Mouse (Mus musculus): ENCODE measurements around the gene Lonrf3. TPM values are rescaled to one million over a fixed set of nuclear protein-coding genes. Genes with fewer than 3 reads are reported as not detected.

Gene Lonrf3
- polyA plus RNA-seq, 1 experiment, result 1.8 TPM

DNA sequence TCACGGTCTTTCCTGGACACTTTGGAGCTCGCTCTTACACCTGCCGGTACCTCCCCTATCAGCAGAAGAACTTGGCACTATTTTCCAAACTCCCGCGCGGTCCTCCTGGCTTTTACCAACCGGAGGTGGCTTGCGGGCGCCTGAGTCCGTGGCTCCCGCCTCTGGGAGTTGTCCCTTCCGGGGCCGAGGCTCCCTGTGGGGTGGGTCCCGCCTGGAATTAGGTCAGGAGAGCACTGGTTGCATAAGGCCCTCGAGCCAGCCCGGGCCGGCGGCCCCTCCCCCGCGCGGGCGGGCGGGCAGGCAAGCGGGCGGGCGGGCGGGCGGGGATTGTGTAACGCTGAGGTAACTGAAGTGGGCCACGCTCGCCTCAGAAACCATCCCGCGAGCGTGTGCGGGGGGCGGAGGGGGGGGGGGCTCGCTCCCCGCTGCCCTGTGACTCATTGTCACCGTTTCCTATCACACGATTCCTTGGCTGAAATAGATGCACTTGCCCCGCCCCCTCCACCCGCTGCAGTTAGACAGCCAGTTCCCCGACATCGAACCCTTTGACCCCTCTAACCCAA is 1.8 kb downstream of the Lonrf3 start:
- peak overlapping the region; percentile 21 for H3K4me3 ChIP-seq (ENCODE audit: insufficient read depth, poor library complexity, severe bottlenecking)
- H3K79me3 ChIP-seq (ENCODE audit: low read depth), result no peaks in the 10 kb centered on the region
- H3K36me3 ChIP-seq (ENCODE audit: control insufficient read depth, insufficient read depth), result no peaks in the 10 kb centered on the region
- H3ac ChIP-seq (ENCODE audit: control insufficient read depth, insufficient read length, low read depth), result peak overlapping the region; percentile 8
- no peaks in the 10 kb centered on the region for H3K79me2 ChIP-seq (ENCODE audit: control insufficient read depth, insufficient read depth)
- H3K27me3 ChIP-seq (ENCODE audit: control insufficient read depth, insufficient read depth, insufficient read length), result no peaks in the 10 kb centered on the region
- TF ChIP-seq USF1 (IDR thresholded peaks at IDR 0.05; ENCODE audit: low read depth) (no peak), FOSL1 (IDR thresholded peaks at IDR 0.05; ENCODE audit: insufficient read depth, low read length, poor library complexity, severe bottlenecking) (no peak), CEBPB (IDR thresholded peaks at IDR 0.05; ENCODE audit: low read depth) (no peak), MAX (IDR thresholded peaks at IDR 0.05) (no peak), MYOG (IDR thresholded peaks at IDR 0.05; ENCODE audit: control insufficient read depth, extremely low read depth, insufficient read length) (no peak), MYOD1 (IDR thresholded peaks at IDR 0.05; ENCODE audit: control insufficient read depth, insufficient read length, low read depth) (no peak), CTCF (IDR thresholded peaks at IDR 0.05; ENCODE audit: control insufficient read depth, insufficient read depth, insufficient read length) (no peak)

GRCm38 (mm10) chrX:36352446-36352845 is 24.3 kb downstream of the Lonrf3 start:
- Histone ChIP-seq H3K79me2 (ENCODE audit: control insufficient read depth, insufficient read depth) (no peaks in the 10 kb centered on the region), H3K4me3 (ENCODE audit: insufficient read depth, poor library complexity, severe bottlenecking) (no peak overlapping the region), H3ac (ENCODE audit: control insufficient read depth, insufficient read length, low read depth) (no peak overlapping the region), H3K36me3 (ENCODE audit: control insufficient read depth, insufficient read depth) (no peaks in the 10 kb centered on the region), H3K79me3 (ENCODE audit: low read depth) (no peaks in the 10 kb centered on the region), H3K27me3 (ENCODE audit: control insufficient read depth, insufficient read depth, insufficient read length) (no peaks in the 10 kb centered on the region)
- TF ChIP-seq CEBPB (IDR thresholded peaks at IDR 0.05; ENCODE audit: low read depth), result no peak
- TF ChIP-seq CTCF (IDR thresholded peaks at IDR 0.05; ENCODE audit: control insufficient read depth, insufficient read depth, insufficient read length), result no peak
- no peak for TF ChIP-seq MYOD1 (IDR thresholded peaks at IDR 0.05; ENCODE audit: control insufficient read depth, insufficient read length, low read depth)
- TF ChIP-seq MYOG (IDR thresholded peaks at IDR 0.05; ENCODE audit: control insufficient read depth, extremely low read depth, insufficient read length), result no peak

DNA sequence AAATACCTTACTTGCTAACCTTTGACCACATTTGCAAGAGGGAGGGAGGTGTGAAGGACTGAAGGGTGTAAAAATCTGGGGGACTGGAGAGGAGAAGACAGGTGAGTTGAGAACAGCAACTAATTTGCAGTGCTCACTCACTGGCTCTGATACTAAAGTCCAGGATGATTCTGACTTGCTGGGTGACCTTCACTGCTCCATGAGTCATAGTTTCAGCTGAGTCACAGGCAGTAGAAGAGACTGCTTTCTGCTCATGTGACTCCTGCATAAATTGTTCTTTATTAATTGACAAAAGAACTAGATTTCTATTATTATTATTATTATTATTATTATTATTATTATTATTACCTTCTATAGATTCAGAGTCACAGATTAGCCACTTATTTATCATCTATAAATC is 57.2 kb downstream of the Lonrf3 start:
- Histone ChIP-seq H3K27me3 (ENCODE audit: control insufficient read depth, insufficient read depth, insufficient read length) (no peaks in the 10 kb centered on the region), H3K79me2 (ENCODE audit: control insufficient read depth, insufficient read depth) (no peaks in the 10 kb centered on the region), H3ac (ENCODE audit: control insufficient read depth, insufficient read length, low read depth) (no peak overlapping the region), H3K4me3 (ENCODE audit: insufficient read depth, poor library complexity, severe bottlenecking) (no peak overlapping the region), H3K36me3 (ENCODE audit: control insufficient read depth, insufficient read depth) (no peaks in the 10 kb centered on the region), H3K79me3 (ENCODE audit: low read depth) (no peaks in the 10 kb centered on the region)
- no peak for TF ChIP-seq CTCF (IDR thresholded peaks at IDR 0.05; ENCODE audit: control insufficient read depth, insufficient read depth, insufficient read length)
- peak; percentile 60 for TF ChIP-seq USF1 (IDR thresholded peaks at IDR 0.05; ENCODE audit: low read depth)
- no peak for TF ChIP-seq MAX (IDR thresholded peaks at IDR 0.05)

GRCm38 (mm10) chrX:36389971-36390370 is 61.8 kb downstream of the Lonrf3 start:
- TF ChIP-seq USF1 (IDR thresholded peaks at IDR 0.05; ENCODE audit: low read depth), result no peak
- no peak for TF ChIP-seq MYOG (IDR thresholded peaks at IDR 0.05; ENCODE audit: control insufficient read depth, extremely low read depth, insufficient read length)
- TF ChIP-seq MAX (IDR thresholded peaks at IDR 0.05), result no peak
- no peak for TF ChIP-seq MYOD1 (IDR thresholded peaks at IDR 0.05; ENCODE audit: control insufficient read depth, insufficient read length, low read depth)
- no peak for TF ChIP-seq CEBPB (IDR thresholded peaks at IDR 0.05; ENCODE audit: low read depth)
- TF ChIP-seq CTCF (IDR thresholded peaks at IDR 0.05; ENCODE audit: control insufficient read depth, insufficient read depth, insufficient read length), result no peak
- no peak for TF ChIP-seq FOSL1 (IDR thresholded peaks at IDR 0.05; ENCODE audit: insufficient read depth, low read length, poor library complexity, severe bottlenecking)
- H3K36me3 ChIP-seq (ENCODE audit: control insufficient read depth, insufficient read depth), result no peaks in the 10 kb centered on the region
- H3K79me3 ChIP-seq (ENCODE audit: low read depth), result no peaks in the 10 kb centered on the region
- H3K79me2 ChIP-seq (ENCODE audit: control insufficient read depth, insufficient read depth), result no peaks in the 10 kb centered on the region
- no peaks in the 10 kb centered on the region for H3K27me3 ChIP-seq (ENCODE audit: control insufficient read depth, insufficient read depth, insufficient read length)
- no peak overlapping the region for H3K4me3 ChIP-seq (ENCODE audit: insufficient read depth, poor library complexity, severe bottlenecking)
- H3ac ChIP-seq (ENCODE audit: control insufficient read depth, insufficient read length, low read depth), result no peak overlapping the region

- H3K79me2 ChIP-seq (ENCODE audit: control insufficient read depth, insufficient read depth), result no peaks in the 10 kb centered on the region
Measured at GRCm38 (mm10) chrX:36390503-36390902, 62.4 kb downstream of the Lonrf3 start.

DNA sequence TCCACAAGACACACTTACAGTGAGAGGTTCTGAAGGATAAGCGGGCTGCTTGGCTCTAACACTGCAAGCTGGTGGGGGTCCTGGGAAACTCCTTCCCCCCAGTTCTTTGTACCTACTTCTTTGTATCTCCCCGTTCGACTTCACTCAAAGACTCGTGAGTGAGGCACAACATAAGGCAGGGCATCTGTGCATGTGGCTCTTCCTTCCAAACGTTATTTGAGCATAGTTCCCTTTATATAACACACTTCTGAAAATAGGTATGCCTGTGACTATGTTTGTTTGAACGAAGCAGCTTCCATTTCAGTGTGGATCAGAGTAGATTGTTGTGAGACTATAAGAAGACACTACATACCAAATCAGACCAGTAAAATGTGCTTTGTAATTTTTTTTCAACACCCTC is 64.5 kb downstream of the Lonrf3 start:
- no peaks in the 10 kb centered on the region for H3K79me3 ChIP-seq (ENCODE audit: low read depth)
- no peak overlapping the region for H3K4me3 ChIP-seq (ENCODE audit: insufficient read depth, poor library complexity, severe bottlenecking)
- TF ChIP-seq FOSL1 (IDR thresholded peaks at IDR 0.05; ENCODE audit: insufficient read depth, low read length, poor library complexity, severe bottlenecking) (no peak), MAX (IDR thresholded peaks at IDR 0.05) (no peak), CEBPB (IDR thresholded peaks at IDR 0.05; ENCODE audit: low read depth) (no peak), MYOD1 (IDR thresholded peaks at IDR 0.05; ENCODE audit: control insufficient read depth, insufficient read length, low read depth) (no peak), CTCF (IDR thresholded peaks at IDR 0.05; ENCODE audit: control insufficient read depth, insufficient read depth, insufficient read length) (no peak), MYOG (IDR thresholded peaks at IDR 0.05; ENCODE audit: control insufficient read depth, extremely low read depth, insufficient read length) (no peak), USF1 (IDR thresholded peaks at IDR 0.05; ENCODE audit: low read depth) (no peak)

More at GRCm38 (mm10) chrX:36390503-36390902, 62.4 kb downstream of the Lonrf3 start:
- TF ChIP-seq FOSL1 (IDR thresholded peaks at IDR 0.05; ENCODE audit: insufficient read depth, low read length, poor library complexity, severe bottlenecking), result no peak
- TF ChIP-seq MAX (IDR thresholded peaks at IDR 0.05), result no peak
- Histone ChIP-seq H3ac (ENCODE audit: control insufficient read depth, insufficient read length, low read depth) (no peak overlapping the region), H3K36me3 (ENCODE audit: control insufficient read depth, insufficient read depth) (no peaks in the 10 kb centered on the region), H3K27me3 (ENCODE audit: control insufficient read depth, insufficient read depth, insufficient read length) (no peaks in the 10 kb centered on the region), H3K79me3 (ENCODE audit: low read depth) (no peaks in the 10 kb centered on the region), H3K4me3 (ENCODE audit: insufficient read depth, poor library complexity, severe bottlenecking) (no peak overlapping the region)

More for the DNA sequence above, 64.5 kb downstream of the Lonrf3 start:
- H3K79me2 ChIP-seq (ENCODE audit: control insufficient read depth, insufficient read depth), result no peaks in the 10 kb centered on the region
- no peaks in the 10 kb centered on the region for H3K27me3 ChIP-seq (ENCODE audit: control insufficient read depth, insufficient read depth, insufficient read length)
- no peaks in the 10 kb centered on the region for H3K36me3 ChIP-seq (ENCODE audit: control insufficient read depth, insufficient read depth)
- no peak overlapping the region for H3ac ChIP-seq (ENCODE audit: control insufficient read depth, insufficient read length, low read depth)
